Mouse (Mus musculus): ENCODE results near the gene Zfp874b.
"Not testable (repeated sequence)": the region's sequence is repeated elsewhere in the genome, so short reads cannot be mapped to it uniquely, and the experiment has no call there.

Zfp874b gene

DNA sequence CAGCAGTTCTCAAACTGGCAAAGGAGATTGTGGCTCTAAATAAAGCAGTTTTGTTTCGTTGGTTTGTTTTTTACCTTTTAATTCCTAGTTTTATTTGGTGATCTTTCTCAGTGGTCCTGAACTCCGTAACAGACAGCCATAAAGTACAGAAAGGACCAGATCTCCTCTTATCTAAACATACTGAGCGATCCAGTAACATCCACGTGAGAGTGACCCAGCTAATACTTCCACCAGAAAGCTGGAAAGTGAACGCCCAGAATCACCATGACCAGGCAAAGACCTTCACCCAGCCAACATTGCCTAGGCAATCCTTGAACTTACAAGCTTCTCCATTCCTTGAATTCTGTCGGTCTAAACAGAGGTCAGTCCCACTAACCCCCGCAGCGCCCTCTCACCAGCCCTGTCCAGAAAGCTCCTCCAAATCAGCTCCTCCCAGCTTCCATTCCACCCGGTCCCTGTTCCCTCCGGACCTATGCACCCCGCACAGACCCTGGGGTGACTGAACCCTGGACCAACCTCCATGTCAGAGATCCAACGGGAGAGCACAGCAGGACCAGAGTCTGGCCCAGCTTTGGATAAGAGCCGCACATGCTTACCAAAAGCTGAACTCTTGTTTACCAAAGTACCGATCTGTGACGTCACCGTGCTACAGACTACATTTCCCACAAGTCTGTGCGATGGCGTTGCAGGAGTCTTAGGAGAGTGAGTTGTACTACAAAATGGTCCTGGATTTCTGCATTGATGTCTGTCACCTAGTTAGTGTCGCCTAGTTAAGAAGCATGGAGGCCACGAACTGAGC, at the start of gene Zfp874b:
Gene Zfp874b, minus strand, starts transcription at position 634 of the 799 bp plus-strand sequence.
- peak; percentile 89 to 90 for DNase-seq (ENCODE audit: low spot score in 2 of 2)

- DNase-seq (ENCODE audit: low spot score in 2 of 2), result no peak
These were observed 43.1 kb upstream of the Zfp874b start for GRCm38 (mm10) chr13:67527049-67527730.

GRCm38 (mm10) chr13:67525753-67526410, 41.8 kb upstream of the Zfp874b start, which contains the start of the genes Gm26965 and Zfp87:
TSS of gene Gm26965 (minus strand) at chr13:67526151.
TSS of gene Zfp87 (minus strand) at chr13:67526177.
- peak; percentile 88 to 93 for DNase-seq (ENCODE audit: low spot score in 2 of 2)

GRCm38 (mm10) chr13:67500908-67501307, 16.9 kb upstream of the Zfp874b start:
- DNase-seq (ENCODE audit: low spot score in 2 of 2), result no peak

- DNase-seq (ENCODE audit: low spot score in 2 of 2), result peak; percentile 85 to 88
These were observed 16.1 kb upstream of the Zfp874b start, which contains the start of gene Zfp58 for GRCm38 (mm10) chr13:67500084-67500719. TSS of gene Zfp58 (minus strand) at chr13:67500555.

- no peak for DNase-seq (ENCODE audit: low spot score in 2 of 2)
These were observed 11.6 kb upstream of the Zfp874b start for GRCm38 (mm10) chr13:67495631-67496030.

DNA sequence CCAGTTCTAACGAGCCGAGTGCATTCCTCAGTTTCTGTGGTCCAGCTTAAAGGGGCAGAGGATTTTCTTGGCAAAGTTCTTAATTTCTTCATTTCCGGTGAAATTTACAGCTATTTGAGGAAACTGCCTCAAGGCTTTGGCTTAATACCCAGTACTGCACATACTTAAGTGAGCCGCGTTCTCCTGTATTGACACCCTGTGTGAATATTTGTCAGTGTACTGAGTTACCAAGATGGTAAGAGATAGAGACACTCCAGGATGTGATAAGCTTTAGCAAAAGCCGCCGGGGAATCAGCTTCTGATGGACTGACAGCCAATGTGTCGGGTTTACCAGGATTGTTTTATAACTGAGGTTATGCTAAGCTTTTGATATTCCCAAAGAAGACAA, 360 bp upstream of the Zfp874b start:
- DNase-seq (ENCODE audit: low spot score in 2 of 2), result peak; percentile 1 to 4

GRCm38 (mm10) chr13:67481528-67481927, 2.5 kb downstream of the Zfp874b start:
- no peak for DNase-seq (ENCODE audit: low spot score in 2 of 2)

DNA sequence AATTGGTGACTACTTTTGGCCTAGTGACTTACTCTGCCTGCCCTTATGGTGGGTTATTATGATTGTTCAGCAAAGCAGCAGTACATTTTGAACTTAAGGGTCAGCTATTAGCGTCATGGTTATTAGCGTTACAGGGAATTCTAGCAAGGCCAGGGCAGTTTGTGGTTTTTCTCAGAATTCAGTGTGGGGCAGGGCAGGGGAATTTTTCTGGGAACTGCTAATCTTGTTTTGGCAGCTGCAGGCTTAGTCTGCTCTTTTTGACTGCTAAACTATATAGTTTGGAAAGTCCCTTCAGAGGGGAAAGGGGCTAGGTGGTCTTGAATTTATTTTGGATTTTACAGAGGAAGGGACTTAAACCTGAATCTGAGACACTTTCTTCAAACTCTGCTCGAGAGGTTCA, 14.8 kb downstream of the Zfp874b start:
- no peak for DNase-seq (ENCODE audit: low spot score in 2 of 2)

GRCm38 (mm10) chr13:67463506-67464185, 20.4 kb downstream of the Zfp874b start:
- DNase-seq (ENCODE audit: low spot score in 2 of 2), result not testable (repeated sequence)

GRCm38 (mm10) chr13:67452021-67452309, 32.1 kb downstream of the Zfp874b start:
- no peak for DNase-seq (ENCODE audit: low spot score in 2 of 2)

GRCm38 (mm10) chr13:67451172-67452020, 32.7 kb downstream of the Zfp874b start, which contains the start of gene Zfp874a:
TSS of gene Zfp874a (minus strand) at chr13:67451624.
- peak; percentile 83 to 92 for DNase-seq (ENCODE audit: low spot score in 2 of 2)

GRCm38 (mm10) chr13:67437095-67437494, 47.0 kb downstream of the Zfp874b start:
- DNase-seq (ENCODE audit: low spot score in 2 of 2), result not testable (repeated sequence)

- no peak for DNase-seq (ENCODE audit: low spot score in 2 of 2)
These were observed 55.9 kb downstream of the Zfp874b start for GRCm38 (mm10) chr13:67428116-67428515.

DNA sequence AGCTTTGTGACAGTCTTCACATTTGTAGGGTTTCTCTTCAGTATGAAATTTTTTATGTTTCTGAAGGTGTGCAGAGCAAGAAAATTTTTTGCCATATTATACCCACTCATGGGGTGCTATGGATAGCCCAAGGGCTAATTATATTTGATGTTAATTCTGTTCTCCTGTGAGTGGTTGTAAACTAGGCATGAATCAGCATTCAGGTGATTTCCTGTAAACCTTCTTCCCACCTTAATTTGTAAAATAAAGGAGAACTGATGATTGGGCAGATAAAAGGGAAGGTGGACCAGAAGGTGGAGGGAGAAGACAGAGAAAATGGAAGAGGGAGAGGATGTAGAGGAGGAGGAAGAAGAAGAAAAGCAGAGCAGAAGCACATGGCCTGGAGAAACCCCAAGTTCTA, 58.4 kb downstream of the Zfp874b start:
- not testable (repeated sequence) for DNase-seq (ENCODE audit: low spot score in 2 of 2)

DNA sequence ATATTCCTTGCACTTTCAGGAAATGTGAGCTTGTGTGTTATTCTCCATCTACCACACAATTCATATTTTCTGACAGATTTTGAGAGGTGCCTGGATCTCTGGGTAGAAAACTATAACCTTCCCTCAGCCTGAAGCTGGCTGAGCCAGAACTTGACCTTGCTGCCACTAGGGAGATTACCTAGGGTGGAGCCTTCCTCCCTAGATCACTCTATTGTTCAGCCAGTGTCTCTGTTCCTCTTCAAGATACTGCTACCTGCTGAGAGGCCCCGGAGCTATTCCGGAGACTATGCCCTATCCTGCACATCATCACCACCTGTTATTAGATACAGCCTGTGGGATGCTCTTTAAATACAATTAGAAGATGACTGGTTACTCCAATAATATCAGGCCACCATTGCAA, 61.5 kb downstream of the Zfp874b start:
- not testable (repeated sequence) for DNase-seq (ENCODE audit: low spot score in 2 of 2)

All from urinary bladder, postnatal 36 days (tissue).